Mouse (Mus musculus) neural tube, embryonic 12.5 days (tissue): Measurements from ENCODE around the gene Cfd. TPM values are rescaled to one million over a fixed set of nuclear protein-coding genes. Genes with fewer than 3 reads are reported as not detected.
"Not testable (repeated sequence)": the region's sequence is repeated elsewhere in the genome, so short reads cannot be mapped to it uniquely, and the experiment has no call there.

Experiments used
- ATAC-seq: fragments of 200-750 bp; cut with Nextera tagmentation; 2 replicates; pipeline ENCODE4 v1.8.0; 2017; ENCODE audit warnings: low read depth, mild to moderate bottlenecking, moderate TSS enrichment, moderate library complexity; ENCODE audit not compliant: low FRiP score
- H3K27ac ChIP-seq: fragments of 300-500 bp; sonication (generic); 2 replicates; pipeline ENCODE4 v1.5.1; 2016
- H3K27me3 ChIP-seq: fragments of 300-500 bp; sonication (generic); replicated peaks from 2 replicates; pipeline ENCODE4 v1.6.1; 2016; ENCODE audit warnings: mild to moderate bottlenecking
- H3K36me3 ChIP-seq: fragments of 300-500 bp; sonication (generic); 2 replicates; pipeline ENCODE4 v1.6.1; 2016; ENCODE audit warnings: mild to moderate bottlenecking
- H3K4me1 ChIP-seq: fragments of 300-500 bp; sonication (generic); 2 replicates; pipeline ENCODE4 v1.6.1; 2016
- H3K4me2 ChIP-seq: fragments of 300-500 bp; sonication (generic); replicated peaks from 2 replicates; pipeline ENCODE4 v1.6.1; 2016; ENCODE audit warnings: mild to moderate bottlenecking
- H3K4me3 ChIP-seq: fragments of 300-500 bp; sonication (generic); 2 replicates; pipeline ENCODE4 v1.5.1; 2016
- H3K9ac ChIP-seq: fragments of 300-500 bp; sonication (generic); 2 replicates; pipeline ENCODE4 v1.6.1; 2016; ENCODE audit warnings: mild to moderate bottlenecking
- H3K9me3 ChIP-seq: fragments of 300-500 bp; sonication (generic); 2 replicates; pipeline ENCODE4 v1.6.1; 2016; ENCODE audit warnings: mild to moderate bottlenecking
- WGBS: fragments of 180-500 bp; shearing (Covaris S2); methylation state at CpG from one replicate; pipeline ENCODE4 v1.1.7; 2016; 5-methylcytosine and 5-hydroxymethylcytosine counted together
- polyA plus RNA-seq: library from polyadenylated mRNA; unstranded; fragments of >200 nt; fragmentation: Nextera tagmentation; extraction: Ambion mirVana; gene quantifications from 2 replicates; pipeline ENCODE4 v1.2.1, GENCODE M21; 2016

The Cfd gene
- polyA plus RNA-seq, 1 experiment from 2014 or later: not detected

- ATAC-seq: no peak
- no peaks in the 10 kb centered on the region for H3K9me3 ChIP-seq
- 47% methylated on average over 12 of the region's 12 CpGs for WGBS
Observed at GRCm38 (mm10) chr10:79877757-79878156, 12.9 kb upstream of the Cfd start.

GRCm38 (mm10) chr10:79879527-79879926, 11.1 kb upstream of the Cfd start:
- Histone ChIP-seq H3K9ac (no peak overlapping the region), H3K27ac (no peak overlapping the region), H3K27me3 (peaks cover 26% of the 10 kb centered on the region)

More at GRCm38 (mm10) chr10:79877757-79878156, 12.9 kb upstream of the Cfd start:
- Histone ChIP-seq H3K4me1 (peaks cover 29% of the 10 kb centered on the region), H3K27me3 (peaks cover 20% of the 10 kb centered on the region), H3K27ac (no peak overlapping the region), H3K4me2 (no peak overlapping the region), H3K36me3 (no peaks in the 10 kb centered on the region), H3K9ac (no peak overlapping the region), H3K4me3 (no peak overlapping the region)

GRCm38 (mm10) chr10:79880721-79881120, 9.9 kb upstream of the Cfd start:
- ATAC-seq: no peak
- Histone ChIP-seq H3K4me2 (no peak overlapping the region), H3K27ac (no peak overlapping the region), H3K9ac (no peak overlapping the region), H3K4me3 (no peak overlapping the region), H3K36me3 (no peaks in the 10 kb centered on the region), H3K4me1 (peaks cover 14% of the 10 kb centered on the region), H3K27me3 (peaks cover 26% of the 10 kb centered on the region), H3K9me3 (no peaks in the 10 kb centered on the region)
- 18% methylated on average over 9 of the region's 9 CpGs for WGBS

More at GRCm38 (mm10) chr10:79879527-79879926, 11.1 kb upstream of the Cfd start:
- no peaks in the 10 kb centered on the region for H3K9me3 ChIP-seq
- WGBS: 40% methylated on average over 3 of the region's 3 CpGs
- H3K4me2 ChIP-seq: no peak overlapping the region
- H3K4me1 ChIP-seq: peaks cover 23% of the 10 kb centered on the region
- no peak for ATAC-seq
- H3K4me3 ChIP-seq: no peak overlapping the region
- no peaks in the 10 kb centered on the region for H3K36me3 ChIP-seq

GRCm38 (mm10) chr10:79881981-79882380, 8.7 kb upstream of the Cfd start:
- peaks cover 13% of the 10 kb centered on the region for H3K4me1 ChIP-seq
- H3K4me2 ChIP-seq: peak overlapping the region; percentile 49
- ATAC-seq: no peak
- no peaks in the 10 kb centered on the region for H3K36me3 ChIP-seq
- H3K27ac ChIP-seq: no peak overlapping the region
- H3K27me3 ChIP-seq: peaks cover 26% of the 10 kb centered on the region
- peak overlapping the region; percentile 7; the same call in 1 of the 2 replicates for H3K4me3 ChIP-seq
- 6% methylated on average over 22 of the region's 22 CpGs for WGBS
- no peaks in the 10 kb centered on the region for H3K9me3 ChIP-seq
- no peak overlapping the region; the same call in 1 of the 2 replicates for H3K9ac ChIP-seq

GRCm38 (mm10) chr10:79883297-79884084, 7.2 kb upstream of the Cfd start:
- no peaks in the 10 kb centered on the region for H3K9me3 ChIP-seq
- H3K4me3 ChIP-seq: no peak overlapping the region
- 14% methylated on average over 22 of the region's 22 CpGs for WGBS
- peaks cover 26% of the 10 kb centered on the region for H3K27me3 ChIP-seq
- H3K4me2 ChIP-seq: 0 out of 2 replicates have a peak overlapping the region, but pooled peaks have one; percentile 6
- peaks cover 9% of the 10 kb centered on the region for H3K4me1 ChIP-seq
- peak overlapping the region; percentile 14; the same call in 1 of the 2 replicates for H3K9ac ChIP-seq
- ATAC-seq: peak; percentile 42; the same call in 1 of the 2 replicates
- H3K27ac ChIP-seq: no peak overlapping the region
- no peaks in the 10 kb centered on the region for H3K36me3 ChIP-seq

DNA sequence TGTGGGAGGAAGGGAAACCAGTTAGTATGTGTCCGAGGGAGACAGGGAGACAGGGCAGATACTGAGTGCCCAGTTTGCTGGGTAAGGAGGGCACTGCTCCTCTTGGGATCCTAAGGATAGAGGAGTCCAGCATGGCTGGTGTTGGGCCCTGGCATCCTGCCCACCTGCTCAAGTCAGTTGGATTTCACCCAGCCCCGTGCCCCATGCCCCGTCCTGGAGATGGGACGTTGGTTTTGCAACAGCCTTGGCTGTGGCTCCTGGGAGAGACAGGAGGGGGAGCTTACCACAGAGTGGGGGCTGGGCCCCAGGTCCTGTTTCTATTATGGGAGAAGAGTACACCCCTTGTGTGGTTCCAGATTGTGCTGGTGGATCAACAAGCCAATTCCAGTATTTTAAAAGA, 6.2 kb upstream of the Cfd start:
- Histone ChIP-seq H3K4me3 (no peak overlapping the region), H3K9me3 (no peaks in the 10 kb centered on the region), H3K4me1 (peaks cover 9% of the 10 kb centered on the region), H3K9ac (no peak overlapping the region), H3K36me3 (no peaks in the 10 kb centered on the region), H3K27ac (no peak overlapping the region), H3K27me3 (peaks cover 25% of the 10 kb centered on the region), H3K4me2 (no peak overlapping the region)
- ATAC-seq: no peak
- 82% methylated on average over 4 of the region's 4 CpGs for WGBS

DNA sequence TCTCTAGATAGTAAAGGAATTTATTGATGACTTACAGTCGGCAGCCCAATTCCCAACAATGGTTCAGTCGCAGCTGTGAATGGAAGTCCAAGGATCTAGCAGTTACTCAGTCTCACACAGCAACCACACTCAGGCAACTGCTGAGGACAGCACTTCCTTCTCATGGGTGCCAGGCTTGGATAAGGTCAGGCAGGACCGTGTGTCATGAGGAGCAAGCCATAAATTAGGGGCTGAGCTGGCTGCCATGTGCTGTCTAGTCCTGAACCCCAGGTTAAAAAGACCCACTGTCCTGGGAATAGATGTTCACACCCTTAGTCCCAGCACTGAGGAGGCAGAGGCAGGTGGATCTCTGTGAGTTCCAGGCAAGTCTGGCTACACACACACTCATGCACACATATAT, 5.7 kb upstream of the Cfd start:
- not testable (repeated sequence) for H3K36me3 ChIP-seq, H3K9me3 ChIP-seq, H3K4me3 ChIP-seq, ATAC-seq, H3K27ac ChIP-seq, H3K9ac ChIP-seq, H3K4me2 ChIP-seq, H3K4me1 ChIP-seq
- H3K27me3 ChIP-seq: peaks cover 22% of the 10 kb centered on the region
- WGBS: 82% methylated on average over 3 of the region's 3 CpGs

- Histone ChIP-seq H3K27me3 (peaks cover 14% of the 10 kb centered on the region), H3K27ac (no peak within 1 kb of the TSS), H3K9me3 (no peaks in the 10 kb centered on the region), H3K36me3 (no peaks in the 10 kb centered on the region), H3K4me3 (no peak within 1 kb of the TSS), H3K4me2 (no peak within 1 kb of the TSS), H3K9ac (no peak within 1 kb of the TSS), H3K4me1 (peaks cover 9% of the 10 kb centered on the region)
- no peak for ATAC-seq
- 84% methylated on average over 6 of the region's 6 CpGs for WGBS
Observed at GRCm38 (mm10) chr10:79886054-79886453, 4.6 kb upstream of the Cfd start, which contains the start of gene Elane. TSS of gene Elane (plus strand) at chr10:79886247.

DNA sequence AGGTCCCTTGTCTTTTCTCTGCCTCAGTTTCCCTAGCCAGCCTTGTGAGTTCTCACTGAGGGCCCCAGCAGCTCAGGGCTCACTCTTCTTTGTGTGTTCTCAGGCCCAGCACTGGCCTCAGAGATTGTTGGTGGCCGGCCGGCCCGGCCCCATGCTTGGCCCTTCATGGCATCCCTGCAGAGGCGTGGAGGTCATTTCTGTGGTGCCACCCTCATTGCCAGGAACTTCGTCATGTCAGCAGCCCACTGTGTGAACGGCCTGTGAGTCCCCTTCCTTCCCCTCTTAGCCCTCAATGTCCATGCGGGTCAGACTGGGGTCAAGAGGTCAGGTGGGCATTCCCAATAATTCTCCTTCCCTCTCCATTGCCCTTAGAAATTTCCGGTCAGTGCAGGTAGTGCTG, 4.0 kb upstream of the Cfd start:
- Histone ChIP-seq H3K4me3 (no peak overlapping the region), H3K4me2 (no peak overlapping the region), H3K27me3 (peaks cover 13% of the 10 kb centered on the region), H3K9me3 (no peaks in the 10 kb centered on the region), H3K4me1 (peaks cover 9% of the 10 kb centered on the region), H3K27ac (no peak overlapping the region), H3K9ac (no peak overlapping the region), H3K36me3 (no peaks in the 10 kb centered on the region)
- WGBS: 79% methylated on average over 8 of the region's 8 CpGs
- ATAC-seq: no peak

DNA sequence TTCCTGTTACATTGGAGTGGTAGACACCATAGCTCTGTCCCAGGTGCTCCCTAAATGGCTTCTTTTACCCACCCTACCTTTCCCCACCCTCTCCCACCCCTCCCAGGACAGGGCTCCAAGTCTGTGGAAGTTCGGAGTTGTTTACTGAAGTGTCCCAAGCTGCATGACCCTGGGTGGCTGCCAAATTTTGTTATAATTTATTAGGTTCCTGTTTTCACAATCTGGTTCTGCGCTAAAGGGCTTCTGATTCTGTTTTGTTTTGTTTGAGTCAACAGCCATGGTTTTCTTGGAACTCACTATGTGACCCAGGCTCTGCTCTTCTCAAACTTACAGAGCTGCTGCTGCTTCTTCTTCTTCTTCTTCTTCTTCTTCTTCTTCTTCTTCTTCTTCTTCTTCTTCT, 1.3 kb upstream of the Cfd start:
- no peak for ATAC-seq
- H3K9me3 ChIP-seq: no peaks in the 10 kb centered on the region
- WGBS: 82% methylated on average over 2 of the region's 2 CpGs

DNA sequence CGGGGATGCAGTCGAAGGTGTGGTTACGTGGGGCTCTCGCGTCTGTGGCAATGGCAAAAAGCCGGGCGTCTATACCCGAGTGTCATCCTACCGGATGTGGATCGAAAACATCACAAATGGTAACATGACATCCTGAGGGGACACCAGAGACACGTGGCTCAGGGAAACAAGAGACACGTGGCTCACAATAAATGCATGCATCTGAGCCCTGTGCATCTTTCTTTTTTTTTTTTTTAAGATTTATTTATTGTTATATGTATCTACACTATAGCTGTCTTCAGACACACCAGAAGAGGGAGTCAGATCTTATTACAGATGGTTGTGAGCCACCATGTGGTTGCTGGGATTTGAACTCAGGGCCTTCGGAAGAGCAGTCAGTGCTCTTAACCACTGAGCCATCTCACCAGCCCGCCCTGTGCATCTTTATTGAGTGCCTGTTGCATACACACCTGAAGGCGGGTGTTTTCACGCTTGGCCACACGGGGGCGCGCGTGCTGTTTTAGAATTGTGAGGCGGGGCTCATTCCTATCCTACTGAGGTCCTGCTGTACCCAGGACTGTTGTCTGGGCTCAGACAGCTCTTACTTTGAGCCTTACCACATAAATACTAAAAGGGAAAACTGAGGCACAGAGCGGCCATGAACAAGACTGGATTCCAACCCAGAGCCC, 1.9 kb downstream of the Cfd start:
- not testable (repeated sequence) for H3K9ac ChIP-seq, H3K27me3 ChIP-seq, H3K27ac ChIP-seq, H3K9me3 ChIP-seq, H3K4me2 ChIP-seq, H3K4me3 ChIP-seq, H3K4me1 ChIP-seq
- 45% methylated on average over 22 of the region's 22 CpGs for WGBS
- ATAC-seq: 0 out of 2 replicates have a peak, but pooled peaks have one; percentile 39
- H3K36me3 ChIP-seq: peaks cover 33% of the 10 kb centered on the region

More for the DNA sequence above, 1.3 kb upstream of the Cfd start:
- H3K36me3 ChIP-seq: peaks cover 4% of the 10 kb centered on the region; the same call in 1 of the 2 replicates
- H3K9ac ChIP-seq: no peak overlapping the region
- peaks cover 3% of the 10 kb centered on the region; the same call in 1 of the 2 replicates for H3K27me3 ChIP-seq
- no peak overlapping the region for H3K27ac ChIP-seq
- no peak overlapping the region for H3K4me3 ChIP-seq
- no peak overlapping the region for H3K4me2 ChIP-seq
- no peaks in the 10 kb centered on the region for H3K4me1 ChIP-seq

GRCm38 (mm10) chr10:79896306-79896705, 5.7 kb downstream of the Cfd start:
- H3K27ac ChIP-seq: no peak overlapping the region
- peaks cover 48% of the 10 kb centered on the region for H3K36me3 ChIP-seq
- H3K4me2 ChIP-seq: no peak overlapping the region
- H3K9me3 ChIP-seq: no peaks in the 10 kb centered on the region
- peaks cover 9% of the 10 kb centered on the region for H3K4me1 ChIP-seq
- WGBS: 90% methylated on average over 16 of the region's 16 CpGs
- H3K4me3 ChIP-seq: no peak overlapping the region
- H3K27me3 ChIP-seq: peaks cover 17% of the 10 kb centered on the region
- no peak for ATAC-seq
- no peak overlapping the region for H3K9ac ChIP-seq
